Mouse (Mus musculus): ENCODE measurements at regions not wholly inside any gene's neighbourhood (a gene's known extent, or its start where the extent isn't known, plus 50 kb on each side); places are given as distances from the start of the nearest gene placed in this dataset.

GRCm38 (mm10) chr9:86160316-86160715 lies 304.4 kb downstream of the Ube2cbp start:
- H3K4me2 ChIP-seq = no peak overlapping the region
- H3K9me3 ChIP-seq = no peaks in the 10 kb centered on the region
- H3K27me3 ChIP-seq = no peaks in the 10 kb centered on the region
- H3K36me3 ChIP-seq = no peaks in the 10 kb centered on the region
- no peak overlapping the region for H3K27ac ChIP-seq
- 91% methylated on average over 1 of the region's 1 CpGs for WGBS
- H3K9ac ChIP-seq (replicated peaks) = no peak overlapping the region
- no peak overlapping the region for H3K4me3 ChIP-seq (replicated peaks)
- no peak for ATAC-seq (ENCODE audit: insufficient number of reproducible peaks, insufficient read depth, low FRiP score, low TSS enrichment, low read depth)
- H3K4me1 ChIP-seq (replicated peaks) = no peaks in the 10 kb centered on the region

- H3K4me1 ChIP-seq (replicated peaks) = no peaks in the 10 kb centered on the region
- H3K4me3 ChIP-seq (replicated peaks) = no peak overlapping the region
- ATAC-seq (ENCODE audit: insufficient number of reproducible peaks, insufficient read depth, low FRiP score, low TSS enrichment, low read depth) = no peak
- H3K36me3 ChIP-seq = no peaks in the 10 kb centered on the region
- H3K9me3 ChIP-seq = no peaks in the 10 kb centered on the region
- H3K27ac ChIP-seq = no peak overlapping the region
- no peaks in the 10 kb centered on the region for H3K27me3 ChIP-seq
- no peak overlapping the region for H3K9ac ChIP-seq (replicated peaks)
- WGBS = 73% methylated on average over 3 of the region's 3 CpGs
- no peak overlapping the region for H3K4me2 ChIP-seq
Measured at GRCm38 (mm10) chr9:86166362-86167067, 298.2 kb downstream of the Ube2cbp start.

- no peaks in the 10 kb centered on the region for H3K9me3 ChIP-seq
- no peak overlapping the region for H3K4me3 ChIP-seq (replicated peaks)
- WGBS = 88% methylated on average over 2 of the region's 2 CpGs
- no peak for ATAC-seq (ENCODE audit: insufficient number of reproducible peaks, insufficient read depth, low FRiP score, low TSS enrichment, low read depth)
- no peak overlapping the region for H3K9ac ChIP-seq (replicated peaks)
- H3K4me2 ChIP-seq = no peak overlapping the region
- no peaks in the 10 kb centered on the region for H3K36me3 ChIP-seq
- H3K4me1 ChIP-seq (replicated peaks) = no peaks in the 10 kb centered on the region
- no peaks in the 10 kb centered on the region for H3K27me3 ChIP-seq
- no peak overlapping the region for H3K27ac ChIP-seq
Measured at GRCm38 (mm10) chr9:86170756-86171155, 294.0 kb downstream of the Ube2cbp start.

- 86% methylated on average over 11 of the region's 11 CpGs for WGBS
- no peak overlapping the region for H3K4me3 ChIP-seq (replicated peaks)
Measured at GRCm38 (mm10) chr9:86186751-86187747, 277.7 kb downstream of the Ube2cbp start.

GRCm38 (mm10) chr9:86188873-86189272 lies 275.9 kb downstream of the Ube2cbp start:
- H3K9ac ChIP-seq (replicated peaks) = no peak overlapping the region
- H3K4me3 ChIP-seq (replicated peaks) = no peak overlapping the region
- H3K27me3 ChIP-seq = no peaks in the 10 kb centered on the region
- H3K4me1 ChIP-seq (replicated peaks) = 0 out of 2 replicates have a peak, but pooled peaks cover 4% of the 10 kb centered on the region
- H3K4me2 ChIP-seq = no peak overlapping the region
- no peaks in the 10 kb centered on the region for H3K9me3 ChIP-seq
- H3K27ac ChIP-seq = 0 out of 2 replicates have a peak overlapping the region, but pooled peaks have one; percentile 26
- no peak for ATAC-seq (ENCODE audit: insufficient number of reproducible peaks, insufficient read depth, low FRiP score, low TSS enrichment, low read depth)
- no peaks in the 10 kb centered on the region for H3K36me3 ChIP-seq
- WGBS = 35% methylated on average over 2 of the region's 2 CpGs

More at GRCm38 (mm10) chr9:86186751-86187747, 277.7 kb downstream of the Ube2cbp start:
- Histone ChIP-seq H3K9ac (replicated peaks) (no peak overlapping the region), H3K9me3 (no peaks in the 10 kb centered on the region), H3K27me3 (no peaks in the 10 kb centered on the region), H3K27ac (no peak overlapping the region), H3K36me3 (no peaks in the 10 kb centered on the region), H3K4me2 (no peak overlapping the region), H3K4me1 (replicated peaks) (0 out of 2 replicates have a peak, but pooled peaks cover 4% of the 10 kb centered on the region)
- no peak for ATAC-seq (ENCODE audit: insufficient number of reproducible peaks, insufficient read depth, low FRiP score, low TSS enrichment, low read depth)

GRCm38 (mm10) chr9:86205041-86205440 lies 259.7 kb downstream of the Ube2cbp start:
- H3K4me1 ChIP-seq (replicated peaks) = no peaks in the 10 kb centered on the region
- no peaks in the 10 kb centered on the region for H3K36me3 ChIP-seq
- H3K4me3 ChIP-seq (replicated peaks) = no peak overlapping the region
- H3K27ac ChIP-seq = no peak overlapping the region
- H3K27me3 ChIP-seq = no peaks in the 10 kb centered on the region
- no peak overlapping the region for H3K9ac ChIP-seq (replicated peaks)
- no peak overlapping the region for H3K4me2 ChIP-seq
- 52% methylated on average over 3 of the region's 3 CpGs for WGBS
- no peak for ATAC-seq (ENCODE audit: insufficient number of reproducible peaks, insufficient read depth, low FRiP score, low TSS enrichment, low read depth)
- H3K9me3 ChIP-seq = no peaks in the 10 kb centered on the region; the same call in 1 of the 2 replicates

GRCm38 (mm10) chr9:86208334-86208925 lies 256.3 kb downstream of the Ube2cbp start:
- Histone ChIP-seq H3K9ac (replicated peaks) (no peak overlapping the region), H3K4me1 (replicated peaks) (no peaks in the 10 kb centered on the region), H3K27ac (no peak overlapping the region), H3K4me2 (no peak overlapping the region), H3K27me3 (no peaks in the 10 kb centered on the region), H3K4me3 (replicated peaks) (no peak overlapping the region), H3K9me3 (no peaks in the 10 kb centered on the region), H3K36me3 (no peaks in the 10 kb centered on the region)
- no peak for ATAC-seq (ENCODE audit: insufficient number of reproducible peaks, insufficient read depth, low FRiP score, low TSS enrichment, low read depth)
- 83% methylated on average over 5 of the region's 5 CpGs for WGBS

GRCm38 (mm10) chr9:86211267-86211666 lies 253.5 kb downstream of the Ube2cbp start:
- 91% methylated on average over 3 of the region's 3 CpGs for WGBS

GRCm38 (mm10) chr9:86219669-86220068 lies 245.1 kb downstream of the Ube2cbp start:
- Histone ChIP-seq H3K4me3 (replicated peaks) (no peak overlapping the region), H3K4me2 (no peak overlapping the region), H3K36me3 (no peaks in the 10 kb centered on the region), H3K9me3 (no peaks in the 10 kb centered on the region), H3K27me3 (no peaks in the 10 kb centered on the region), H3K4me1 (replicated peaks) (no peaks in the 10 kb centered on the region), H3K27ac (no peak overlapping the region), H3K9ac (replicated peaks) (no peak overlapping the region)
- 69% methylated on average over 4 of the region's 4 CpGs for WGBS
- ATAC-seq (ENCODE audit: insufficient number of reproducible peaks, insufficient read depth, low FRiP score, low TSS enrichment, low read depth) = no peak

More at GRCm38 (mm10) chr9:86211267-86211666, 253.5 kb downstream of the Ube2cbp start:
- Histone ChIP-seq H3K4me2 (no peak overlapping the region), H3K9me3 (no peaks in the 10 kb centered on the region), H3K4me1 (replicated peaks) (no peaks in the 10 kb centered on the region), H3K27me3 (no peaks in the 10 kb centered on the region), H3K27ac (no peak overlapping the region), H3K4me3 (replicated peaks) (no peak overlapping the region), H3K9ac (replicated peaks) (no peak overlapping the region), H3K36me3 (no peaks in the 10 kb centered on the region)
- ATAC-seq (ENCODE audit: insufficient number of reproducible peaks, insufficient read depth, low FRiP score, low TSS enrichment, low read depth) = no peak

GRCm38 (mm10) chr9:86224530-86224929 lies 240.2 kb downstream of the Ube2cbp start:
- H3K9ac ChIP-seq (replicated peaks) = no peak overlapping the region
- no peak for ATAC-seq (ENCODE audit: insufficient number of reproducible peaks, insufficient read depth, low FRiP score, low TSS enrichment, low read depth)
- no peak overlapping the region for H3K4me2 ChIP-seq
- H3K27ac ChIP-seq = no peak overlapping the region
- H3K9me3 ChIP-seq = no peaks in the 10 kb centered on the region
- H3K4me3 ChIP-seq (replicated peaks) = no peak overlapping the region
- 59% methylated on average over 3 of the region's 3 CpGs for WGBS
- no peaks in the 10 kb centered on the region for H3K4me1 ChIP-seq (replicated peaks)
- no peaks in the 10 kb centered on the region for H3K36me3 ChIP-seq
- no peaks in the 10 kb centered on the region for H3K27me3 ChIP-seq

All from limb, embryonic 12.5 days (tissue).